Mouse (Mus musculus): ENCODE results near the gene Xkr8. TPM values are rescaled to one million over a fixed set of nuclear protein-coding genes. Genes with fewer than 3 reads are reported as not detected.

Xkr8 gene
- polyA plus RNA-seq, 1 experiment: 4.7 TPM

DNA sequence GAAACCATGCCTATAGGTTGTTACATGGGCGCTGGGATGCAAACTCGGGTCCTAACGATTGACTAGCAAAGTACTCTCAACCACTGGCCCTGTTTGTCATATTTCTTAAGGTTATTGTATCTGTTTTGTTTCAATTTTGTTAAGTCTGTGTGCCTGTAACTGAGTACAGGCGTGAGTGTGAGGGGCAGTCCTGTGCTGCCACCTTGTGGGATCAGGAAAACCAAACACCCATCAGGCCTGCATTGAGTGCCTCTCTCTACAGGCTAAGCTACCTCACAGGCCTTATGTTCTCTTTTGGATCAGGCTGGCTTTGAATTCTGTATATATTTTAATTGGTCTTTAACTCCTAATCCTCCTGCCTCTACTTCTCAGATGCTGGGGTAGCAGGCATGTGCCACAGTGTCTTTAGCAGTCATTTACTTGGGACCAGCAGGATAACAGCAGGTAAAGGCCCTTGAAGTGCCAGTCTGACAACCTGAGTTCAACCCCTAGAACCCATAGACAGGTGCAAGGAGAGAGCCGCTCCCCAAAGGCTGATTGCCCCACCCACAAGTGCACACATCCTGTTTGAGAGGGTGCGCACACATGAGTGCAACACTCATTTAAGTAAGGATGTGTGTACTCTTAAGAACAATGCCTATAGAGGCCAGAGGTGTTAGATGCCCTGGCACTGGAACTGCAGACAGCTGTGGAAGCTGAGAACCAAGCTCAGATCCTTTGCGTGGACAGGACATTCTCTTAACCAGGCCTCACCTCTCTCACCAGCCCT, 55.4 kb downstream of the Xkr8 start:
- Histone ChIP-seq H3ac (ENCODE audit: control insufficient read depth, insufficient read length, low read depth) (no peak overlapping the region), H3K79me3 (ENCODE audit: low read depth) (no peaks in the 10 kb centered on the region), H3K4me3 (ENCODE audit: insufficient read depth, poor library complexity, severe bottlenecking) (no peak overlapping the region), H3K36me3 (ENCODE audit: control insufficient read depth, insufficient read depth) (peaks cover 52% of the 10 kb centered on the region), H3K27me3 (ENCODE audit: control insufficient read depth, insufficient read depth, insufficient read length) (no peaks in the 10 kb centered on the region), H3K79me2 (ENCODE audit: control insufficient read depth, insufficient read depth) (peaks cover 7% of the 10 kb centered on the region)
- no peak for TF ChIP-seq MYOD1 (IDR thresholded peaks at IDR 0.05; ENCODE audit: control insufficient read depth, insufficient read length, low read depth)
- no peak for TF ChIP-seq MAX (IDR thresholded peaks at IDR 0.05)
- TF ChIP-seq CTCF (IDR thresholded peaks at IDR 0.05; ENCODE audit: control insufficient read depth, insufficient read depth, insufficient read length): peak; percentile 60
- TF ChIP-seq FOSL1 (IDR thresholded peaks at IDR 0.05; ENCODE audit: insufficient read depth, low read length, poor library complexity, severe bottlenecking): no peak

Other genes with a start within 250 kb of the Xkr8 start
- 21.5 TPM for gene Sesn2, start 222.0 kb downstream of the Xkr8 start, polyA plus RNA-seq (2012; fragmentation: generic; extraction: Trizol)
- gene Atpif1, start 198.9 kb downstream of the Xkr8 start, polyA plus RNA-seq (2012; fragmentation: generic; extraction: Trizol): 596 TPM
- gene Dnajc8, start 197.0 kb downstream of the Xkr8 start, polyA plus RNA-seq (2012; fragmentation: generic; extraction: Trizol): 104 TPM
- gene Ptafr, start 168.5 kb downstream of the Xkr8 start, polyA plus RNA-seq (2012; fragmentation: generic; extraction: Trizol): 0.01 TPM
- 23.0 TPM for gene Eya3, start 93.6 kb downstream of the Xkr8 start, polyA plus RNA-seq (2012; fragmentation: generic; extraction: Trizol)
- gene Smpdl3b, start 24.7 kb upstream of the Xkr8 start, polyA plus RNA-seq (2012; fragmentation: generic; extraction: Trizol): 21.4 TPM
- gene Rpa2, start 35.8 kb upstream of the Xkr8 start, polyA plus RNA-seq (2012; fragmentation: generic; extraction: Trizol): 63.9 TPM
- not detected for gene Themis2, start 63.8 kb upstream of the Xkr8 start, polyA plus RNA-seq (2012; fragmentation: generic; extraction: Trizol)
- gene Ppp1r8, start 110.6 kb upstream of the Xkr8 start, polyA plus RNA-seq (2012; fragmentation: generic; extraction: Trizol): 81.7 TPM
- 19.2 TPM for gene Stx12, start 152.0 kb upstream of the Xkr8 start, polyA plus RNA-seq (2012; fragmentation: generic; extraction: Trizol)
- gene Fam76a, start 190.0 kb upstream of the Xkr8 start, polyA plus RNA-seq (2012; fragmentation: generic; extraction: Trizol): 15.5 TPM
- 0.01 TPM for gene Fgr, start 241.5 kb upstream of the Xkr8 start, polyA plus RNA-seq (2012; fragmentation: generic; extraction: Trizol)